Mouse (Mus musculus): ENCODE measurements at regions not wholly inside any gene's neighbourhood (a gene's known extent, or its start where the extent isn't known, plus 50 kb on each side); places are given as distances from the start of the nearest gene placed in this dataset.

GRCm38 (mm10) chr16:53282014-53282413, 828.1 kb upstream of the Alcam start:
- no peak for TF ChIP-seq CTCF (IDR thresholded peaks at IDR 0.05)
- TF ChIP-seq EP300 (IDR thresholded peaks at IDR 0.05), result peak; percentile 53
- ATAC-seq (no peak), DNase-seq (ENCODE audit: low spot score) (peak; percentile 60)
- no peaks in the 10 kb centered on the region for H3K27me3 ChIP-seq (replicated peaks; ENCODE audit: insufficient read depth, low read length)
- H3K27ac ChIP-seq (ENCODE audit: low read length), result no peak overlapping the region
- no peaks in the 10 kb centered on the region for H3K9me3 ChIP-seq (ENCODE audit: low read length)
- no peaks in the 10 kb centered on the region for H3K36me3 ChIP-seq (ENCODE audit: insufficient read depth, low read length)
- H3K4me2 ChIP-seq (replicated peaks; ENCODE audit: low read depth, low read length), result no peak overlapping the region
- H3K9ac ChIP-seq (replicated peaks; ENCODE audit: low read depth), result no peak overlapping the region
- 60% methylated on average over 2 of the region's 2 CpGs for WGBS
- no peaks in the 10 kb centered on the region for H3K4me1 ChIP-seq (ENCODE audit: insufficient read depth, low read depth, low read length)
- H3K4me3 ChIP-seq (ENCODE audit: low read depth, low read length), result no peak overlapping the region

GRCm38 (mm10) chr16:53266116-53266515, 812.2 kb upstream of the Alcam start:
- H3K27ac ChIP-seq (ENCODE audit: low read length), result no peak overlapping the region
- 9% methylated on average over 3 of the region's 3 CpGs for WGBS
- no peak for ATAC-seq
- no peak overlapping the region for H3K9ac ChIP-seq (replicated peaks; ENCODE audit: low read depth)
- no peak overlapping the region for H3K4me3 ChIP-seq (ENCODE audit: low read depth, low read length)
- TF ChIP-seq CTCF (IDR thresholded peaks at IDR 0.05) (peak; percentile 81), EP300 (IDR thresholded peaks at IDR 0.05) (no peak)
- no peaks in the 10 kb centered on the region for H3K4me1 ChIP-seq (ENCODE audit: insufficient read depth, low read depth, low read length)
- no peaks in the 10 kb centered on the region for H3K27me3 ChIP-seq (replicated peaks; ENCODE audit: insufficient read depth, low read length)
- H3K9me3 ChIP-seq (ENCODE audit: low read length), result no peaks in the 10 kb centered on the region
- peak; percentile 78 for DNase-seq (ENCODE audit: low spot score)
- no peak overlapping the region for H3K4me2 ChIP-seq (replicated peaks; ENCODE audit: low read depth, low read length)
- H3K36me3 ChIP-seq (ENCODE audit: insufficient read depth, low read length), result no peaks in the 10 kb centered on the region

- H3K27me3 ChIP-seq (replicated peaks; ENCODE audit: insufficient read depth, low read length), result no peaks in the 10 kb centered on the region
- no peak overlapping the region for H3K27ac ChIP-seq (ENCODE audit: low read length)
- H3K9me3 ChIP-seq (ENCODE audit: low read length), result no peaks in the 10 kb centered on the region
- H3K4me1 ChIP-seq (ENCODE audit: insufficient read depth, low read depth, low read length), result no peaks in the 10 kb centered on the region
- no peak for TF ChIP-seq EP300 (IDR thresholded peaks at IDR 0.05)
- TF ChIP-seq CTCF (IDR thresholded peaks at IDR 0.05), result peak; percentile 17; the same call in 1 of the 2 replicates
- no peak for DNase-seq (ENCODE audit: low spot score)
- no peak overlapping the region for H3K9ac ChIP-seq (replicated peaks; ENCODE audit: low read depth)
- no peak overlapping the region for H3K4me2 ChIP-seq (replicated peaks; ENCODE audit: low read depth, low read length)
- no peak overlapping the region for H3K4me3 ChIP-seq (ENCODE audit: low read depth, low read length)
- 70% methylated on average over 1 of the region's 1 CpGs for WGBS
- ATAC-seq, result no peak
- H3K36me3 ChIP-seq (ENCODE audit: insufficient read depth, low read length), result no peaks in the 10 kb centered on the region
These were observed 791.5 kb upstream of the Alcam start for GRCm38 (mm10) chr16:53245365-53245764.

- Histone ChIP-seq H3K27ac (ENCODE audit: low read length) (no peak overlapping the region), H3K9me3 (ENCODE audit: low read length) (no peaks in the 10 kb centered on the region), H3K4me2 (replicated peaks; ENCODE audit: low read depth, low read length) (no peak overlapping the region), H3K4me1 (ENCODE audit: insufficient read depth, low read depth, low read length) (no peaks in the 10 kb centered on the region), H3K9ac (replicated peaks; ENCODE audit: low read depth) (no peak overlapping the region), H3K27me3 (replicated peaks; ENCODE audit: insufficient read depth, low read length) (no peaks in the 10 kb centered on the region), H3K36me3 (ENCODE audit: insufficient read depth, low read length) (no peaks in the 10 kb centered on the region), H3K4me3 (ENCODE audit: low read depth, low read length) (no peak overlapping the region)
- TF ChIP-seq CTCF (IDR thresholded peaks at IDR 0.05) (no peak), EP300 (IDR thresholded peaks at IDR 0.05) (peak; percentile 27; the same call in 1 of the 2 replicates)
- DNase-seq (ENCODE audit: low spot score) (peak; percentile 55), ATAC-seq (peak; percentile 67)
- WGBS, result 58% methylated on average over 3 of the region's 3 CpGs
These were observed 788.3 kb upstream of the Alcam start for GRCm38 (mm10) chr16:53242126-53242537.

- DNase-seq (ENCODE audit: low spot score), result no peak
- H3K9me3 ChIP-seq (ENCODE audit: low read length), result no peaks in the 10 kb centered on the region
- no peaks in the 10 kb centered on the region for H3K4me1 ChIP-seq (ENCODE audit: insufficient read depth, low read depth, low read length)
- no peak overlapping the region for H3K4me2 ChIP-seq (replicated peaks; ENCODE audit: low read depth, low read length)
- H3K4me3 ChIP-seq (ENCODE audit: low read depth, low read length), result no peak overlapping the region
- no peak overlapping the region for H3K27ac ChIP-seq (ENCODE audit: low read length)
- TF ChIP-seq CTCF (IDR thresholded peaks at IDR 0.05) (no peak), EP300 (IDR thresholded peaks at IDR 0.05) (no peak)
- no peak for ATAC-seq
- no peaks in the 10 kb centered on the region for H3K36me3 ChIP-seq (ENCODE audit: insufficient read depth, low read length)
- H3K27me3 ChIP-seq (replicated peaks; ENCODE audit: insufficient read depth, low read length), result no peaks in the 10 kb centered on the region
- no peak overlapping the region for H3K9ac ChIP-seq (replicated peaks; ENCODE audit: low read depth)
- WGBS, result 74% methylated on average over 4 of the region's 4 CpGs
These were observed 765.0 kb upstream of the Alcam start for GRCm38 (mm10) chr16:53218886-53219285.

GRCm38 (mm10) chr16:53201449-53201848, 747.6 kb upstream of the Alcam start:
- Histone ChIP-seq H3K27me3 (replicated peaks; ENCODE audit: insufficient read depth, low read length) (no peaks in the 10 kb centered on the region), H3K36me3 (ENCODE audit: insufficient read depth, low read length) (no peaks in the 10 kb centered on the region), H3K27ac (ENCODE audit: low read length) (no peak overlapping the region), H3K9me3 (ENCODE audit: low read length) (no peaks in the 10 kb centered on the region), H3K4me1 (ENCODE audit: insufficient read depth, low read depth, low read length) (no peaks in the 10 kb centered on the region), H3K4me2 (replicated peaks; ENCODE audit: low read depth, low read length) (no peak overlapping the region), H3K4me3 (ENCODE audit: low read depth, low read length) (no peak overlapping the region), H3K9ac (replicated peaks; ENCODE audit: low read depth) (no peak overlapping the region)
- 37% methylated on average over 1 of the region's 1 CpGs for WGBS
- ATAC-seq (no peak), DNase-seq (ENCODE audit: low spot score) (peak; percentile 25)
- TF ChIP-seq EP300 (IDR thresholded peaks at IDR 0.05) (peak; percentile 64), CTCF (IDR thresholded peaks at IDR 0.05) (no peak)

- H3K36me3 ChIP-seq (ENCODE audit: insufficient read depth, low read length), result no peaks in the 10 kb centered on the region
- no peak overlapping the region for H3K4me3 ChIP-seq (ENCODE audit: low read depth, low read length)
- no peaks in the 10 kb centered on the region for H3K9me3 ChIP-seq (ENCODE audit: low read length)
- no peak for DNase-seq (ENCODE audit: low spot score)
- no peaks in the 10 kb centered on the region for H3K27me3 ChIP-seq (replicated peaks; ENCODE audit: insufficient read depth, low read length)
- H3K4me1 ChIP-seq (ENCODE audit: insufficient read depth, low read depth, low read length), result no peaks in the 10 kb centered on the region
- no peak for ATAC-seq
- WGBS, result 17% methylated on average over 3 of the region's 3 CpGs
- H3K4me2 ChIP-seq (replicated peaks; ENCODE audit: low read depth, low read length), result no peak overlapping the region
- no peak for TF ChIP-seq EP300 (IDR thresholded peaks at IDR 0.05)
- TF ChIP-seq CTCF (IDR thresholded peaks at IDR 0.05), result no peak
- no peak overlapping the region for H3K9ac ChIP-seq (replicated peaks; ENCODE audit: low read depth)
- no peak overlapping the region for H3K27ac ChIP-seq (ENCODE audit: low read length)
These were observed 732.6 kb upstream of the Alcam start for GRCm38 (mm10) chr16:53186444-53186843.

All from lung, postnatal 0 days (tissue).